Mouse (Mus musculus) monocyte, adult 5-6 weeks (primary cell): ENCODE measurements around the gene Kmt2e. TPM values are rescaled to one million over a fixed set of nuclear protein-coding genes. Genes with fewer than 3 reads are reported as not detected.

Source experiments
- ATAC-seq: fragments of 153-309, 156-312 bp; replicated peaks from 2 replicates; pipeline ENCODE4 v1.8.0; 2017; ENCODE audit warnings: mild to moderate bottlenecking; ENCODE audit not compliant: low TSS enrichment, insufficient number of reproducible peaks, severe bottlenecking, poor library complexity, low FRiP score
- total RNA-seq: library from RNA; stranded (forward); fragments of 200-1000, 200-491, 200-594 nt; gene quantifications from 3 replicates; pipeline ENCODE4 v1.2.3, GENCODE M21; 2017

Gene Kmt2e
- total RNA-seq: 134 to 222 TPM (median 199 TPM) in 3 replicates

GRCm38 (mm10) chr5:23433720-23434597, at the start of gene Kmt2e:
Gene Kmt2e, plus strand, starts transcription at chr5:23434441.
- ATAC-seq: peak; percentile 40

- no peak for ATAC-seq
Measured at GRCm38 (mm10) chr5:23385136-23385535, 49.1 kb upstream of the Kmt2e start.

GRCm38 (mm10) chr5:23385763-23386217, 48.5 kb upstream of the Kmt2e start:
- ATAC-seq: no peak

- peak; percentile 99 for ATAC-seq
Measured at GRCm38 (mm10) chr5:23386562-23387312, 47.5 kb upstream of the Kmt2e start.

- ATAC-seq: no peak
Measured at GRCm38 (mm10) chr5:23387313-23387666, 47.0 kb upstream of the Kmt2e start.

GRCm38 (mm10) chr5:23388091-23388490, 46.1 kb upstream of the Kmt2e start:
- ATAC-seq: no peak

GRCm38 (mm10) chr5:23389601-23390305, 44.5 kb upstream of the Kmt2e start:
- no peak for ATAC-seq

GRCm38 (mm10) chr5:23391714-23392113, 42.5 kb upstream of the Kmt2e start:
- ATAC-seq: no peak

- ATAC-seq: no peak
Measured at GRCm38 (mm10) chr5:23393870-23394269, 40.4 kb upstream of the Kmt2e start.

GRCm38 (mm10) chr5:23394366-23395145, 39.7 kb upstream of the Kmt2e start:
- no peak for ATAC-seq

- no peak for ATAC-seq
Measured at GRCm38 (mm10) chr5:23395721-23396120, 38.5 kb upstream of the Kmt2e start.

- ATAC-seq: no peak
Measured at GRCm38 (mm10) chr5:23396756-23397155, 37.5 kb upstream of the Kmt2e start.

- no peak for ATAC-seq
Measured at GRCm38 (mm10) chr5:23400156-23400555, 34.1 kb upstream of the Kmt2e start.

- ATAC-seq: no peak
Measured at GRCm38 (mm10) chr5:23400868-23401267, 33.4 kb upstream of the Kmt2e start.

GRCm38 (mm10) chr5:23401368-23401767, 32.9 kb upstream of the Kmt2e start:
- no peak for ATAC-seq

GRCm38 (mm10) chr5:23401999-23402398, 32.2 kb upstream of the Kmt2e start:
- ATAC-seq: no peak

- ATAC-seq: no peak
Measured at GRCm38 (mm10) chr5:23403161-23403560, 31.1 kb upstream of the Kmt2e start.

- no peak for ATAC-seq
Measured at GRCm38 (mm10) chr5:23405666-23406404, 28.4 kb upstream of the Kmt2e start.
